Mouse (Mus musculus) C2C12 (cell line): ENCODE results near the gene Plin4. TPM values are rescaled to one million over a fixed set of nuclear protein-coding genes. Genes with fewer than 3 reads are reported as not detected.

Experiments used
- H3K27me3 ChIP-seq: one replicate; pipeline ENCODE4 v1.6.1; 2011; ENCODE audit not compliant: control insufficient read depth, insufficient read depth, insufficient read length
- H3K36me3 ChIP-seq: one replicate; pipeline ENCODE4 v1.6.1; 2011; ENCODE audit not compliant: control insufficient read depth, insufficient read depth
- H3K4me3 ChIP-seq: one replicate; pipeline ENCODE4 v1.5.1; 2011; ENCODE audit warnings: mild to moderate bottlenecking, control low read depth; ENCODE audit not compliant: poor library complexity, insufficient read depth, severe bottlenecking
- H3K79me2 ChIP-seq: one replicate; pipeline ENCODE4 v1.6.1; 2011; ENCODE audit not compliant: control insufficient read depth, insufficient read depth
- H3K79me3 ChIP-seq: one replicate; pipeline ENCODE4 v1.6.1; 2011; ENCODE audit warnings: low read depth, control low read depth
- H3ac ChIP-seq: one replicate; pipeline ENCODE3; 2011; ENCODE audit warnings: low read depth; ENCODE audit not compliant: control insufficient read depth, insufficient read length
- CEBPB ChIP-seq: IDR thresholded peaks from one replicate; pipeline ENCODE4 v1.6.1; 2011; ENCODE audit warnings: low read depth, mild to moderate bottlenecking, control low read depth, moderate library complexity
- CTCF ChIP-seq: IDR thresholded peaks from one replicate; pipeline ENCODE4 v1.5.1; 2011; ENCODE audit not compliant: control insufficient read depth, insufficient read depth, insufficient read length
- FOSL1 ChIP-seq: IDR thresholded peaks from one replicate; pipeline ENCODE4 v1.8.0; 2011; ENCODE audit warnings: mild to moderate bottlenecking, low read length; ENCODE audit not compliant: poor library complexity, insufficient read depth, severe bottlenecking
- MAX ChIP-seq: IDR thresholded peaks from one replicate; pipeline ENCODE4 v1.6.1; 2011; ENCODE audit warnings: mild to moderate bottlenecking, control low read depth
- MYOD1 ChIP-seq: IDR thresholded peaks from one replicate; pipeline ENCODE4 v1.6.1; 2011; ENCODE audit warnings: low read depth; ENCODE audit not compliant: control insufficient read depth, insufficient read length
- MYOG ChIP-seq: IDR thresholded peaks from one replicate; pipeline ENCODE4 v1.6.1; 2011; ENCODE audit not compliant: control insufficient read depth, insufficient read length; ENCODE audit errors: extremely low read depth
- USF1 ChIP-seq: IDR thresholded peaks from one replicate; pipeline ENCODE4 v1.6.1; 2011; ENCODE audit warnings: low read depth, mild to moderate bottlenecking, control low read depth, moderate library complexity
- long read RNA-seq, 2 experiments: library from polyadenylated mRNA; unstranded; transcript quantifications; one replicate each; pipeline ENCODE4 v2.0.0; 2019 to 2020
- polyA plus RNA-seq: library from polyadenylated mRNA; unstranded; fragments of >200 nt; fragmentation: generic; extraction: Trizol; gene quantifications from one replicate; pipeline ENCODE4 v1.2.1, GENCODE M21; 2012; ENCODE audit warnings: missing spikeins

Gene Plin4
- 3.2 TPM for polyA plus RNA-seq
- long read RNA-seq, experiment 1, partial matches to known transcripts = 0 of 1 reads
- long read RNA-seq, experiment 1, other reads (novel, unspliced or antisense) = 1 of 1 reads
- long read RNA-seq, experiment 2, partial matches to known transcripts = 4 of 6 reads
- long read RNA-seq, experiment 2, other reads (novel, unspliced or antisense) = 2 of 6 reads

DNA sequence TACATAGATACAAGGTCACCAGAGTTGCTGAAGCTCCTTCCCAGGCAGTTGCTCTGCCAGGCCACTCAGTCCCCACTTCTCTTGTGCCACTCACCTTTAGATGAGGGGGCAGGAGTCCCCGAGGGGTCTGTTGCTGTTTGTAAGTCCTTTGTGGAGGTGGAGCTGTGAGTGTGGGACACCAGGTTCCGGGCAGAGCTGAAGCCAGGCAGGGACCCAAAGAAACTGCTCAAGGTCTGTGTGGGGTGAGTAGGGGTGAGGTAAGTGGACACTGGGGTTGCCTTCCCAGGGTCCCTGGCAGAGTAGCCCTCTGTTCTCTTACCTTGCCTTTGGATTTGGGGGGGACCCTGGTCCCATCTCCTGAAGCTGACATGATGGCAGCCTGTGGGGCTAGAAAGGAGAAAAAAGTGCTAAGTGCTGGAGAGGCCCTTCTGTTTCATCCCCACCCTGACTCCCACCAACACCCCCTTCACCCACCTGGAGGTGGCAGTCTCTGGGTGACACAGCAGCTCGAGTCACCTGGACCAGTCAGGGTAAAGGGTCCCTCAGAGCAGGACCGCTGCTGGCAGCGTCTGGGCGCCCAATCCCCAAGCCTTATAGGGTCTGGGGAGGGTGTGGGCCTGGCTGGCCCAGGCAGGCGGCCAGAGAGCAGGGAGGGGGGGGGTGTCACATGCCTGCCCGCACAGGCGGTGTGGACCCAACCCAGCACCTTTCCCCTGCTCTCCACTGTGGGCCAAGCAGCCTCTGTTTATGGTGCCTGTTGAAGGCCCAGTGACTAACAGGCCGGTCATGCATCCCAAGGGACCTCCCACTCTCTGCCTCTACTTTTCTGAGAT, at the start of gene Plin4:
Gene Plin4, minus strand, starts transcription at position 585 of the 833 bp plus-strand sequence.
- no peaks in the 10 kb centered on the region for H3K36me3 ChIP-seq
- no peaks in the 10 kb centered on the region for H3K27me3 ChIP-seq
- no peaks in the 10 kb centered on the region for H3K79me3 ChIP-seq
- peak within 1 kb of the TSS; percentile 34 for H3ac ChIP-seq
- TF ChIP-seq MAX (no peak), CEBPB (no peak), CTCF (no peak), FOSL1 (peak; percentile 69), MYOD1 (no peak)
- H3K4me3 ChIP-seq = peak within 1 kb of the TSS; percentile 23
- H3K79me2 ChIP-seq = no peaks in the 10 kb centered on the region

DNA sequence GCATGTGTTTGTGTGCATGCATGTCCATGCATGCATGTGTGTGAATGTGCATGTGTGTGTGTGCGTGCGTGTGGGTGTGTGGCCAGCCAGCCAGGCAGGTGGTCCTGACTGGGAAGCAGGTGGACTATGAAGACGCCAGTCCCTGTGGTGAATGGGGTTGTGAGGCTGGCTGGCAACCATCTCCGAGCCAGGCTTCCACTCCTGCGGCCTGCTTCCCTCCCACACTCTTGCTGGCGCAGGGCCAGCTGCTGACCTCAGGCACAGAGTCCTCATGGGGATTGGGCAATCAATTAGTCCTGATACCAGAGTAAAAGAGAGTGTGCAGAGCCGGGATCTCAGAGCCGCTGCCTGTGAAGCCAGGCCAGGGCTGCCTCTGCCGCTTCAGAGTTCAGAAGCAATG, 44.0 kb upstream of the Plin4 start:
- Histone ChIP-seq H3K79me2 (no peaks in the 10 kb centered on the region), H3K4me3 (no peak overlapping the region), H3ac (no peak overlapping the region), H3K36me3 (no peaks in the 10 kb centered on the region), H3K27me3 (peaks cover 75% of the 10 kb centered on the region), H3K79me3 (no peaks in the 10 kb centered on the region)
- TF ChIP-seq MYOD1 = no peak
- TF ChIP-seq FOSL1 = no peak
- TF ChIP-seq CEBPB = peak; percentile 81
- TF ChIP-seq MYOG = no peak
- no peak for TF ChIP-seq CTCF

DNA sequence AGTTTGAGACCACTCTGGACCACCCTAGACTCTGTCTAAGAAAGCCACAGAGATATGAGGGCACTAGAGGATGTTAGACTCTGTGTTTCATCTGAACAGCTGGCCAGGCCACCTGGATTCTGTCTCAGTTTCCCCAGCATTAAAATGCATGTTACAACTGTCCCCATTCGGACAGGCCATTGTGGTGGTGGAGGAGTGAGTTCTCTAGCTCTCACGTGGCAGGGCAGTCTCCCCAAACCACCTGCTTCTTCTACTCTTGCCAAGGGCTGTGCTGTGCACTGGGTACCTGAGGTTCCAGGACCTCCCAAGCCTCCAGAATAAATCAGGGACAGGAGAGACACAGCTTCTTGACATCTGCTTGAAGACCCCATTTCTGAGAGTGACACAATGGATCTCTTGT, 40.3 kb upstream of the Plin4 start:
- TF ChIP-seq CEBPB = no peak
- TF ChIP-seq MYOD1 = no peak
- no peak for TF ChIP-seq USF1
- no peak for TF ChIP-seq MYOG
- TF ChIP-seq CTCF = no peak
- TF ChIP-seq FOSL1 = no peak
- TF ChIP-seq MAX = no peak

DNA sequence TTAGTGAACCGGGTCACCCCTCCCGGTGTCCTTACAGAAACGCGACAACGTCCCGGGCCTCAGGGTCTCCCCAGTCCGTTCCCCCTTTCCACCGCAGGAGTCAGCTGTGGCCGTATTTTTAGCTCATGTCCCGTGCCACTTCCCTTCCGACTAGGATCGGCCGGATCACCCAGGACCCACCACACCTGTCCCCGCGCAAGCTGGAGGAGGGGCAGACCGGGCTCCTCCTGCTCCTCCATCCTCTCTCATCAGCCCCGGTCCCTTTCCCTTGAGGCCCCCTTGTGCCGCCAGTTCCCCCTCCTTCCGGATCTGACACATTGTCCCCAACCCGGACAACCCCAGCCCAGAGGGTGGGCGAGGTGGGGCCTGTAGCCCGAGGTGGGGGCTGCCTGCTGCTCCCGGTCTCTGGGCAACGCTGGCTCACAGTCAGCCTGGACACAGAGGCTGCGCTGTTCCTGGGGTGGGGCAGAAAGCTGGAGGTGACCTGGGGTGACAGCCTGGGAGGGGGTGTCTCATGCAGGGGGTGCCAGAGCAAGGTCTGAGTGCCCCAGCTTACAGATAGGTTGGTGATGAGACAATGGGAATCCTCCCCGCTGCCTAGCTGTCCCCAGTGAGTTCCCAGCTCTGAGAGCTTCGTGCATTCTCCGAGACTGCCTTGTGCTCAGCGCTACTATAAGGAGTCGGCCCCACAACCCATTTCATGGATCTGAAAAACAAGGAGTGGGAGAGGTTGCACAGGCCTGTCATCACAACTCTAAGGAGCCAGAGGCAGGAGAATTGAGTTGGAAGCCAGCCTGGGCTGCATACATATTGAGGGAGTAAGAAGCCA, 39.4 kb upstream of the Plin4 start:
- TF ChIP-seq FOSL1 (no peak), MAX (no peak), USF1 (no peak), MYOD1 (no peak), MYOG (no peak), CEBPB (no peak), CTCF (no peak)
- Histone ChIP-seq H3ac (no peak overlapping the region), H3K79me2 (no peaks in the 10 kb centered on the region), H3K27me3 (peaks cover 76% of the 10 kb centered on the region), H3K36me3 (no peaks in the 10 kb centered on the region), H3K79me3 (no peaks in the 10 kb centered on the region), H3K4me3 (no peak overlapping the region)

More for the DNA sequence above, 40.3 kb upstream of the Plin4 start:
- H3K79me3 ChIP-seq = no peaks in the 10 kb centered on the region
- H3ac ChIP-seq = no peak overlapping the region
- H3K79me2 ChIP-seq = no peaks in the 10 kb centered on the region
- H3K27me3 ChIP-seq = peaks cover 77% of the 10 kb centered on the region
- H3K36me3 ChIP-seq = no peaks in the 10 kb centered on the region
- H3K4me3 ChIP-seq = no peak overlapping the region

DNA sequence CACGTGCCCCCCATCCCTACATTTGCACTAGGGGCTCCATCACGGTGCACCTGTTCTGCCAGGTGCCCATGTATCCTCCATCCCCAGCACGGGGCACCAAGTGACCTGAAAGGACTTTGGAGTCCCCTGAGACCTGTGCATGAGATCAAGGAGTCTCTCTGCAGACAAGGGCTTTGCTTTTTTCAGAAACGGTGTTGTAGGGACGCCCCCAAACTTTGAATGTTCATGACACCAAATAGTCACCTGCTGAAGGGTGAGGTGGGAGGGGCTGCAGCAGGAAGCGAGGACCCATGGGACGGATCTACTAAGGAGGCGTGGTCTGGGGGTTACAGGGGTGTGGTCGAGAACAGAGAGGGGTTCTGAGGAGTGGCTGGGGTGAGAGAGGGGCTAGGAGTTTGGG, 38.7 kb upstream of the Plin4 start:
- Histone ChIP-seq H3K36me3 (no peaks in the 10 kb centered on the region), H3K27me3 (peaks cover 77% of the 10 kb centered on the region), H3K79me2 (no peaks in the 10 kb centered on the region), H3K4me3 (no peak overlapping the region), H3ac (no peak overlapping the region), H3K79me3 (no peaks in the 10 kb centered on the region)
- no peak for TF ChIP-seq FOSL1
- no peak for TF ChIP-seq CEBPB
- no peak for TF ChIP-seq MAX
- TF ChIP-seq USF1 = no peak
- no peak for TF ChIP-seq CTCF
- no peak for TF ChIP-seq MYOG
